Mouse (Mus musculus) lung, embryonic 15.5 days (tissue): ENCODE data around the gene 9330182O14Rik. TPM values are rescaled to one million over a fixed set of nuclear protein-coding genes. Genes with fewer than 3 reads are reported as not detected.

Experiments used
- ATAC-seq: fragments of 200-750 bp; cut with Nextera tagmentation; 2 replicates; pipeline ENCODE4 v1.8.0; 2017; ENCODE audit warnings: moderate number of reproducible peaks, borderline replicate concordance; ENCODE audit not compliant: low FRiP score, low TSS enrichment; ENCODE audit errors: extremely low read depth
- H3K27ac ChIP-seq: fragments of 300-500 bp; sonication (generic); 2 replicates; pipeline ENCODE4 v1.5.1; 2015; ENCODE audit warnings: moderate library complexity, mild to moderate bottlenecking, inconsistent platforms
- H3K27me3 ChIP-seq: fragments of 300-500 bp; sonication (generic); 2 replicates; pipeline ENCODE4 v1.6.1; 2015; ENCODE audit warnings: inconsistent platforms
- H3K36me3 ChIP-seq: fragments of 300-500 bp; sonication (generic); 2 replicates; pipeline ENCODE4 v1.6.1; 2015; ENCODE audit warnings: inconsistent platforms
- H3K4me1 ChIP-seq: fragments of 300-500 bp; sonication (generic); 2 replicates; pipeline ENCODE4 v1.6.1; 2015; ENCODE audit warnings: inconsistent platforms
- H3K4me2 ChIP-seq: fragments of 300-500 bp; sonication (generic); 2 replicates; pipeline ENCODE4 v1.6.1; 2015; ENCODE audit warnings: inconsistent platforms, mild to moderate bottlenecking, moderate library complexity
- H3K4me3 ChIP-seq: fragments of 300-500 bp; sonication (generic); 2 replicates; pipeline ENCODE4 v1.5.1; 2015; ENCODE audit warnings: mild to moderate bottlenecking, inconsistent platforms
- H3K9ac ChIP-seq: fragments of 300-500 bp; sonication (generic); 2 replicates; pipeline ENCODE4 v1.6.1; 2015; ENCODE audit warnings: inconsistent platforms
- H3K9me3 ChIP-seq: fragments of 300-500 bp; sonication (generic); 2 replicates; pipeline ENCODE4 v1.6.1; 2016; ENCODE audit warnings: inconsistent platforms
- WGBS: fragments of 180-500 bp; shearing (Covaris S2); methylation state at CpG from one replicate; pipeline ENCODE4 v1.1.7; 2015; 5-methylcytosine and 5-hydroxymethylcytosine counted together
- microRNA-seq: library from miRNA; unstranded; fragments of <30 nt; microRNA quantifications from one replicate; pipeline ENCODE4, GENCODE M21; 2016
- polyA plus RNA-seq: library from polyadenylated mRNA; unstranded; fragments of >200 nt; fragmentation: Nextera tagmentation; extraction: Ambion mirVana; gene quantifications from 2 replicates; pipeline ENCODE4 v1.2.1, GENCODE M21; 2015

9330182O14Rik gene
- polyA plus RNA-seq, 1 experiment from 2014 or later: not detected

GRCm38 (mm10) chr15:40157683-40158082 lies 23.5 kb downstream of the 9330182O14Rik start:
- no peak overlapping the region for H3K4me2 ChIP-seq
- no peaks in the 10 kb centered on the region for H3K27me3 ChIP-seq
- no peak overlapping the region for H3K9ac ChIP-seq
- H3K9me3 ChIP-seq: no peaks in the 10 kb centered on the region
- no peak overlapping the region for H3K27ac ChIP-seq
- H3K4me3 ChIP-seq: no peak overlapping the region
- no peaks in the 10 kb centered on the region for H3K36me3 ChIP-seq
- WGBS: 76% methylated on average over 6 of the region's 6 CpGs
- no peaks in the 10 kb centered on the region for H3K4me1 ChIP-seq
- no peak for ATAC-seq

- no peak overlapping the region for H3K9ac ChIP-seq
- 22% methylated on average over 9 of the region's 9 CpGs for WGBS
- no peaks in the 10 kb centered on the region for H3K9me3 ChIP-seq
- no peaks in the 10 kb centered on the region for H3K27me3 ChIP-seq
- peak overlapping the region; percentile 51 for H3K4me2 ChIP-seq
- peaks cover 23% of the 10 kb centered on the region for H3K4me1 ChIP-seq
- peak overlapping the region; percentile 17 for H3K4me3 ChIP-seq
- H3K36me3 ChIP-seq: no peaks in the 10 kb centered on the region
- peak overlapping the region; percentile 68 for H3K27ac ChIP-seq
- no peak for ATAC-seq
Observed at GRCm38 (mm10) chr15:40166560-40167275, 32.6 kb downstream of the 9330182O14Rik start.

GRCm38 (mm10) chr15:40167276-40168139 lies 33.3 kb downstream of the 9330182O14Rik start:
- H3K36me3 ChIP-seq: no peaks in the 10 kb centered on the region
- 32% methylated on average over 26 of the region's 26 CpGs for whole genome bisulfite sequencing
- peak; percentile 43; the same call in 1 of the 2 replicates for ATAC-seq

GRCm38 (mm10) chr15:40168140-40168688 lies 34.0 kb downstream of the 9330182O14Rik start:
- 28% methylated on average over 10 of the region's 10 CpGs for WGBS
- Histone ChIP-seq H3K27me3 (no peaks in the 10 kb centered on the region), H3K9me3 (no peaks in the 10 kb centered on the region), H3K36me3 (no peaks in the 10 kb centered on the region), H3K9ac (peak overlapping the region; percentile 14; the same call in 1 of the 2 replicates), H3K27ac (peak overlapping the region; percentile 68), H3K4me1 (peaks cover 23% of the 10 kb centered on the region), H3K4me3 (peak overlapping the region; percentile 2), H3K4me2 (peak overlapping the region; percentile 51)
- ATAC-seq: peak; percentile 92

More at GRCm38 (mm10) chr15:40167276-40168139, 33.3 kb downstream of the 9330182O14Rik start:
- Histone ChIP-seq H3K4me3 (peak overlapping the region; percentile 17), H3K27me3 (no peaks in the 10 kb centered on the region), H3K27ac (peak overlapping the region; percentile 68), H3K9me3 (no peaks in the 10 kb centered on the region), H3K9ac (peak overlapping the region; percentile 14; the same call in 1 of the 2 replicates), H3K4me1 (peaks cover 23% of the 10 kb centered on the region), H3K4me2 (peak overlapping the region; percentile 51)

- Histone ChIP-seq H3K4me1 (peaks cover 23% of the 10 kb centered on the region), H3K9me3 (no peaks in the 10 kb centered on the region), H3K4me2 (peak overlapping the region; percentile 51; the same call in 1 of the 2 replicates), H3K9ac (no peak overlapping the region), H3K27ac (no peak overlapping the region), H3K36me3 (no peaks in the 10 kb centered on the region), H3K4me3 (no peak overlapping the region), H3K27me3 (no peaks in the 10 kb centered on the region)
- WGBS: 57% methylated on average over 5 of the region's 5 CpGs
- ATAC-seq: no peak
Observed at GRCm38 (mm10) chr15:40169061-40169460, 34.9 kb downstream of the 9330182O14Rik start.

- no peak for ATAC-seq
- Histone ChIP-seq H3K27ac (no peak overlapping the region), H3K4me3 (no peak overlapping the region), H3K9me3 (no peaks in the 10 kb centered on the region), H3K4me2 (peak overlapping the region; percentile 8; the same call in 1 of the 2 replicates), H3K4me1 (peaks cover 23% of the 10 kb centered on the region), H3K36me3 (no peaks in the 10 kb centered on the region), H3K9ac (no peak overlapping the region), H3K27me3 (no peaks in the 10 kb centered on the region)
- WGBS: 52% methylated on average over 13 of the region's 13 CpGs
Observed at GRCm38 (mm10) chr15:40169705-40170104, 35.5 kb downstream of the 9330182O14Rik start.

- Histone ChIP-seq H3K4me2 (no peak overlapping the region), H3K4me1 (0 out of 2 replicates have a peak, but pooled peaks cover 4% of the 10 kb centered on the region), H3K4me3 (no peak overlapping the region), H3K9ac (no peak overlapping the region), H3K36me3 (no peaks in the 10 kb centered on the region), H3K27me3 (no peaks in the 10 kb centered on the region), H3K27ac (no peak overlapping the region), H3K9me3 (no peaks in the 10 kb centered on the region)
- no peak for ATAC-seq
- WGBS: 14% methylated on average over 2 of the region's 2 CpGs
Observed at GRCm38 (mm10) chr15:40179423-40179822, 45.3 kb downstream of the 9330182O14Rik start.

GRCm38 (mm10) chr15:40187017-40187416 lies 52.9 kb downstream of the 9330182O14Rik start:
- Histone ChIP-seq H3K4me3 (no peak overlapping the region), H3K36me3 (no peaks in the 10 kb centered on the region), H3K9me3 (no peaks in the 10 kb centered on the region), H3K4me2 (no peak overlapping the region), H3K4me1 (peaks cover 4% of the 10 kb centered on the region; the same call in 1 of the 2 replicates), H3K27me3 (no peaks in the 10 kb centered on the region), H3K27ac (no peak overlapping the region; the same call in 1 of the 2 replicates), H3K9ac (no peak overlapping the region)
- WGBS: 27% methylated on average over 6 of the region's 6 CpGs
- peak; percentile 23; the same call in 1 of the 2 replicates for ATAC-seq

Small RNA genes within 50 kb of the gene (microRNA-seq; reads per million reads assigned to microRNA genes)
- not detected for gene Gm25958
